Mouse (Mus musculus): ENCODE measurements at regions not wholly inside any gene's neighbourhood (a gene's known extent, or its start where the extent isn't known, plus 50 kb on each side); places are given as distances from the start of the nearest gene placed in this dataset.

DNA sequence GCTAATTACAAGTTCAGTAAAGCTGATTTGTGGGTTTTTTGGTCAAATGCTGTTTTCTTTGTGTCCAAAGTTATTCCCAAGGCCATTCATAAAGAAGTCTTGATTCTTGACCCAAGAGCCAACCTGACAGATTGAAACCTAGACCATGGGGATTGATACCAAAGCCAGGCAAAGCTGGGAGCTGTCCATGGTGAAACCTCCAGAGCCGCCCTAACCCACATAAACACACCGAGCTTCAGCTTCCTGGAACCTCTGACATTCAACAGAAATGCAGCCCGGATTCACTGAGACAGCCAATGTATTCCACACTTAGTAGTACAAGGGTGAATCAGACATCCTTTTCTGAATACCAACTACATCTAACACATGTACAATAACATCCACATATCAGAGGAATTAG lies 386.7 kb upstream of the Zdhhc25 start:
- no peak for TF ChIP-seq GATA1 (IDR thresholded peaks at IDR 0.05; ENCODE audit: borderline replicate concordance, low read length)
- no peak for TF ChIP-seq FLI1 (IDR thresholded peaks at IDR 0.05; ENCODE audit: low read length)
